Mouse (Mus musculus) thymus, postnatal 14 days (tissue): ENCODE measurements around the gene Gpbar1.
"Not testable (repeated sequence)": the region's sequence is repeated elsewhere in the genome, so short reads cannot be mapped to it uniquely, and the experiment has no call there.

ENCODE experiments used
- DNase-seq: peaks from one replicate; pipeline ENCODE4 v3.0.0; 2021

The Gpbar1 gene

GRCm38 (mm10) chr1:74296477-74296876 is 18.1 kb downstream of the Gpbar1 start:
- DNase-seq, result no peak

- DNase-seq, result no peak
These were observed 18.9 kb downstream of the Gpbar1 start for GRCm38 (mm10) chr1:74297269-74297668.

- no peak for DNase-seq
These were observed 19.9 kb downstream of the Gpbar1 start for GRCm38 (mm10) chr1:74298157-74298750.

GRCm38 (mm10) chr1:74298996-74299395 is 20.6 kb downstream of the Gpbar1 start:
- no peak for DNase-seq

- DNase-seq, result no peak
These were observed 22.2 kb downstream of the Gpbar1 start for GRCm38 (mm10) chr1:74300347-74301110.

GRCm38 (mm10) chr1:74302229-74302628 is 23.9 kb downstream of the Gpbar1 start:
- no peak for DNase-seq

GRCm38 (mm10) chr1:74302835-74303234 is 24.5 kb downstream of the Gpbar1 start:
- DNase-seq, result no peak

GRCm38 (mm10) chr1:74303509-74304338 is 25.4 kb downstream of the Gpbar1 start:
- peak; percentile 52 for DNase-seq

GRCm38 (mm10) chr1:74304339-74304790 is 26.0 kb downstream of the Gpbar1 start:
- no peak for DNase-seq

- no peak for DNase-seq
These were observed 26.6 kb downstream of the Gpbar1 start for GRCm38 (mm10) chr1:74304946-74305345.

GRCm38 (mm10) chr1:74305522-74305921 is 27.2 kb downstream of the Gpbar1 start, which contains the start of gene Tmbim1:
Gene Tmbim1 (minus strand): TSS chr1:74305622.
- DNase-seq, result no peak

- no peak for DNase-seq
These were observed 28.8 kb downstream of the Gpbar1 start for GRCm38 (mm10) chr1:74307146-74307545.

- no peak for DNase-seq
These were observed 29.9 kb downstream of the Gpbar1 start for GRCm38 (mm10) chr1:74308001-74308964.

GRCm38 (mm10) chr1:74309767-74310166 is 31.4 kb downstream of the Gpbar1 start:
- no peak for DNase-seq

GRCm38 (mm10) chr1:74313049-74313692 is 34.8 kb downstream of the Gpbar1 start:
- peak; percentile 78 for DNase-seq

GRCm38 (mm10) chr1:74314796-74315195 is 36.4 kb downstream of the Gpbar1 start:
- DNase-seq, result no peak

GRCm38 (mm10) chr1:74316114-74316827 is 37.9 kb downstream of the Gpbar1 start:
- DNase-seq, result no peak

GRCm38 (mm10) chr1:74318711-74319110 is 40.4 kb downstream of the Gpbar1 start:
- no peak for DNase-seq

GRCm38 (mm10) chr1:74321396-74321795 is 43.0 kb downstream of the Gpbar1 start:
- no peak for DNase-seq

- DNase-seq, result not testable (repeated sequence)
These were observed 48.6 kb downstream of the Gpbar1 start for GRCm38 (mm10) chr1:74326916-74327315.
